Mouse (Mus musculus) small intestine, adult 2 months (tissue): ENCODE results near the gene Ikzf3. TPM values are rescaled to one million over a fixed set of nuclear protein-coding genes. Genes with fewer than 3 reads are reported as not detected.

Experiments used
- H3K27ac ChIP-seq: fragments of 200-500 bp; 2 replicates; pipeline ENCODE4 v1.5.1; 2012; ENCODE audit warnings: low read depth, low read length, control low read depth, inconsistent platforms; ENCODE audit not compliant: insufficient read depth
- H3K27me3 ChIP-seq: fragments of 200-500 bp; 2 replicates; pipeline ENCODE4 v1.6.1; 2012; ENCODE audit warnings: mild to moderate bottlenecking, moderate library complexity, low read length, inconsistent platforms; ENCODE audit not compliant: control insufficient read depth, insufficient read depth
- H3K36me3 ChIP-seq: fragments of 200-500 bp; 2 replicates; pipeline ENCODE4 v1.6.1; 2012; ENCODE audit warnings: mild to moderate bottlenecking, low read length, control low read depth, inconsistent platforms; ENCODE audit not compliant: control insufficient read depth, insufficient read depth
- H3K4me1 ChIP-seq: fragments of 200-500 bp; 2 replicates; pipeline ENCODE4 v1.6.1; 2012; ENCODE audit warnings: low read length, inconsistent platforms, mixed read lengths; ENCODE audit not compliant: control insufficient read depth, insufficient read depth, insufficient read length
- H3K4me3 ChIP-seq: fragments of 200-500 bp; 2 replicates; pipeline ENCODE4 v1.5.1; 2012; ENCODE audit warnings: low read depth, mild to moderate bottlenecking, control low read depth, inconsistent platforms, low read length, moderate library complexity
- CTCF ChIP-seq: fragments of 200-500 bp; IDR thresholded peaks from 2 replicates; pipeline ENCODE4 v1.5.1; 2012; ENCODE audit warnings: low read depth, mild to moderate bottlenecking, control low read depth, inconsistent platforms, low read length, moderate library complexity, mixed read lengths; ENCODE audit not compliant: insufficient replicate concordance, insufficient read length; ENCODE audit errors: extremely low read depth
- POLR2A ChIP-seq: fragments of 200-500 bp; IDR thresholded peaks from 2 replicates; pipeline ENCODE4 v1.6.1; 2012; ENCODE audit warnings: low read depth, mild to moderate bottlenecking, control low read depth, inconsistent platforms, low read length, moderate library complexity
- WGBS: fragments of 180-500 bp; shearing (Covaris S2); methylation state at CpG from one replicate; pipeline ENCODE4 v1.1.7; 2018; 5-methylcytosine and 5-hydroxymethylcytosine counted together
- polyA plus RNA-seq: library from polyadenylated mRNA; depleted of rRNA; stranded (reverse); fragments of >200 nt; gene quantifications from 2 replicates; pipeline ENCODE4 v1.2.3, GENCODE M21; 2012

Gene Ikzf3
- polyA plus RNA-seq, 1 experiment = 9.7 TPM

GRCm38 (mm10) chr11:98587684-98588546 lies 42.1 kb upstream of the Ikzf3 start:
- no peaks in the 10 kb centered on the region for H3K27me3 ChIP-seq
- 7% methylated on average over 20 of the region's 20 CpGs for WGBS
- H3K4me1 ChIP-seq = peaks cover 20% of the 10 kb centered on the region; the same call in 1 of the 2 replicates
- peak overlapping the region; percentile 89 for H3K4me3 ChIP-seq
- TF ChIP-seq CTCF (no peak), POLR2A (no peak)
- H3K27ac ChIP-seq = peak overlapping the region; percentile 90
- peaks cover 8% of the 10 kb centered on the region for H3K36me3 ChIP-seq

- peak within 1 kb of the TSS; percentile 90 for H3K27ac ChIP-seq
- peaks cover 17% of the 10 kb centered on the region for H3K36me3 ChIP-seq
- H3K4me1 ChIP-seq = peaks cover 23% of the 10 kb centered on the region; the same call in 1 of the 2 replicates
- WGBS = under 1% methylated on average over 48 of the region's 49 CpGs
- peak within 1 kb of the TSS; percentile 89 for H3K4me3 ChIP-seq
- H3K27me3 ChIP-seq = no peaks in the 10 kb centered on the region
- TF ChIP-seq POLR2A (peak; percentile 90), CTCF (no peak)
These were observed 41.2 kb upstream of the Ikzf3 start, which contains the start of gene Ormdl3 for GRCm38 (mm10) chr11:98586892-98587563. Ormdl3 (minus strand) TSS chr11:98587368.

DNA sequence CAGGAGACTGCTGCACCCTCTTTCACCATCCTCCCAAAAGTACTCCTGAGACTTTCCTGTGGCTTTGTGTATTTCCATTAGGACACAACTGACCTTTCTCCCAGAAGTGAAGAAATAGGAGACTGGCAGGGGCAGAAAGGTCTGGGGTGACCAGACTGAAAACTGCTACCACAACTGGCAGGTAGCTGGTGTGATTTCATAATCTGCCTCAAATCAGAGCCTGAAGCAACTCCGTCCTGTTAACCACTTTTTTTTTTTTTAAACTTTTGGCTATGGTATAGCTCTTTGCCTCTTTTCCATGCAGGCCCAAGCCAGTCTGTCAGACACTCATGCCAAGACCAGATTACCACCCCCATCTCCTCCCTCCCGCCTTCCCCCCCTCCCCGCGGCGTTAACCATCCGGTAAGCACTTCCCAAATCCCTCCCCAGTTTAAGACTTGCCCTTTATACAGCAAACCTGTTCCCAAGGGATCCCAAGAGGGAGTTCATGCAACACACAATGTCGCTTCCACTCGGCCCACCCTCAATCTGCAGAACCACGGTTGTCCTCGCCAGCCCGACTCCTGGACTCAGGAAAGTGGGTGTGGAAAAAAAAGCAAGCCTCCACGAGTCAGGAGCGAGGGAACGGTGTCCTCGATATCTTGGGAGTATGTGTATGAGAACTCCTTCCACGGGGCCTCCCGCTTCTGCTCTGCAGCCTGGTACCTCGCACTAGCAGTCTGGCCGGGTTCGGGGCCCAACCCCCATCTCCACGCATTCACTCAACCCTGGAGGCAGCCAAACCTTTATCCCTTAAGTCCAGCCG lies 40.5 kb upstream of the Ikzf3 start:
- peaks cover 29% of the 10 kb centered on the region for H3K4me1 ChIP-seq
- TF ChIP-seq CTCF = no peak
- no peak for TF ChIP-seq POLR2A
- H3K27me3 ChIP-seq = no peaks in the 10 kb centered on the region
- no peak overlapping the region for H3K27ac ChIP-seq
- peak overlapping the region; percentile 89 for H3K4me3 ChIP-seq
- peaks cover 22% of the 10 kb centered on the region for H3K36me3 ChIP-seq
- WGBS = 3% methylated on average over 22 of the region's 22 CpGs

GRCm38 (mm10) chr11:98584629-98585177 lies 38.9 kb upstream of the Ikzf3 start:
- H3K27me3 ChIP-seq = no peaks in the 10 kb centered on the region
- no peak for TF ChIP-seq POLR2A
- no peak for TF ChIP-seq CTCF
- peaks cover 22% of the 10 kb centered on the region for H3K36me3 ChIP-seq
- peak overlapping the region; percentile 9 for H3K27ac ChIP-seq
- WGBS = 83% methylated on average over 6 of the region's 6 CpGs
- peaks cover 44% of the 10 kb centered on the region for H3K4me1 ChIP-seq
- H3K4me3 ChIP-seq = peak overlapping the region; percentile 89

- Histone ChIP-seq H3K27me3 (no peaks in the 10 kb centered on the region), H3K27ac (peak overlapping the region; percentile 28; the same call in 1 of the 2 replicates), H3K4me3 (peak overlapping the region; percentile 89), H3K36me3 (peaks cover 22% of the 10 kb centered on the region), H3K4me1 (peaks cover 42% of the 10 kb centered on the region)
- TF ChIP-seq CTCF (no peak), POLR2A (no peak)
- 41% methylated on average over 1 of the region's 1 CpGs for WGBS
These were observed 38.3 kb upstream of the Ikzf3 start for GRCm38 (mm10) chr11:98584146-98584545.

DNA sequence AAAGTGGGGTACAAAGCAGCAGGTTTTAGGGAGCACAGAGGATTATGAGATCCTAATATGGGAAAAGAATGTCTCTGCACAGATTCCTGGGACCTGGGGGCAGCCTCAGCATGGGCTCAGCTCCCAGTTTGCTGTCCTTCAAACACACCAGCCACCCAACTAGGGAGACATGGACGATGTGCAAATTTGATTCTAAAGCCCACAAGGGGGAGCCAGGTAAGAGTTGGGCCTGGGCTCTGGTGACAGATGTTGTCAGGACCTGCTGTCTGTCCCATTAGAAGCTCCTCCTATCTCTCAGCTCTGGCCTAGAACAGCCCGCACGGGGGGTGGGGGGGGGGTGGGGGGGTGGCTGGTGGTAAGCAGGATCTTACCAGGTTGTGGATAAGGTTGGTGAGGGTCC lies 37.7 kb upstream of the Ikzf3 start:
- 29% methylated on average over 3 of the region's 3 CpGs for WGBS
- no peak overlapping the region for H3K4me3 ChIP-seq
- H3K27me3 ChIP-seq = no peaks in the 10 kb centered on the region
- peaks cover 22% of the 10 kb centered on the region for H3K36me3 ChIP-seq
- no peak overlapping the region for H3K27ac ChIP-seq
- peak; percentile 24; the same call in 1 of the 2 replicates for TF ChIP-seq CTCF
- no peak for TF ChIP-seq POLR2A
- H3K4me1 ChIP-seq = peaks cover 39% of the 10 kb centered on the region
